Mouse (Mus musculus) frontal cortex, adult 2 months (tissue): ENCODE results near the gene Lcat. TPM values are rescaled to one million over a fixed set of nuclear protein-coding genes. Genes with fewer than 3 reads are reported as not detected.

Experiments used
- DNase-seq, 2 experiments: peaks; one replicate each; pipeline ENCODE4 v3.0.0; 2022; ENCODE audit warnings: low spot score in 1 of 2; ENCODE audit errors: extremely low spot score in 1 of 2
- polyA plus RNA-seq: library from polyadenylated mRNA; depleted of rRNA; stranded (reverse); fragments of >200 nt; gene quantifications from 2 replicates; pipeline ENCODE4 v1.2.3, GENCODE M21; 2012

Gene Lcat
- polyA plus RNA-seq, 1 experiment, result 75.6 TPM

- peak in 1 of 2 experiments; percentile 48 for DNase-seq
These were observed 8.0 kb upstream of the Lcat start for GRCm38 (mm10) chr8:105951057-105951659.

- peak; percentile 42 to 57 for DNase-seq
These were observed 6.2 kb upstream of the Lcat start for GRCm38 (mm10) chr8:105949350-105949749.

- DNase-seq, result no peak
These were observed 640 bp downstream of the Lcat start for GRCm38 (mm10) chr8:105942542-105942941.

- no peak for DNase-seq
These were observed 1.2 kb downstream of the Lcat start for GRCm38 (mm10) chr8:105942026-105942425.

- peak in 1 of 2 experiments; percentile 60 for DNase-seq
These were observed 4.9 kb downstream of the Lcat start, which contains the start of gene Psmb10 for GRCm38 (mm10) chr8:105938306-105938669. Gene Psmb10 (minus strand): TSS chr8:105938444.

GRCm38 (mm10) chr8:105937496-105938305 lies 5.5 kb downstream of the Lcat start:
- peak in 1 of 2 experiments; percentile 47 for DNase-seq

GRCm38 (mm10) chr8:105936866-105937475 lies 6.2 kb downstream of the Lcat start:
- DNase-seq, result peak; percentile 85 to 87

- no peak for DNase-seq
These were observed 7.1 kb downstream of the Lcat start for GRCm38 (mm10) chr8:105935863-105936603.

- DNase-seq, result no peak
These were observed 8.1 kb downstream of the Lcat start for GRCm38 (mm10) chr8:105935105-105935504.

- no peak for DNase-seq
These were observed 9.4 kb downstream of the Lcat start, which contains the start of gene Ctrl for GRCm38 (mm10) chr8:105933762-105934161. Gene Ctrl (minus strand): TSS chr8:105933862.

- DNase-seq, result no peak
These were observed 10.7 kb downstream of the Lcat start for GRCm38 (mm10) chr8:105932525-105932924.

GRCm38 (mm10) chr8:105931271-105931670 lies 11.9 kb downstream of the Lcat start:
- DNase-seq, result peak; percentile 68 to 76

GRCm38 (mm10) chr8:105930602-105931001 lies 12.6 kb downstream of the Lcat start:
- peak in 1 of 2 experiments; percentile 91 for DNase-seq

- peak in 1 of 2 experiments; percentile 70 for DNase-seq
These were observed 18.1 kb downstream of the Lcat start for GRCm38 (mm10) chr8:105925123-105925522.

- no peak for DNase-seq
These were observed 23.8 kb downstream of the Lcat start for GRCm38 (mm10) chr8:105919390-105919789.

- no peak for DNase-seq
These were observed 42.1 kb downstream of the Lcat start for GRCm38 (mm10) chr8:105900941-105901616.

- DNase-seq, result peak; percentile 74 to 95
These were observed 42.8 kb downstream of the Lcat start, which contains the start of gene Pskh1 for GRCm38 (mm10) chr8:105900180-105900940. Gene Pskh1 (plus strand): TSS chr8:105900441.

GRCm38 (mm10) chr8:105897801-105898480 lies 45.2 kb downstream of the Lcat start:
- no peak for DNase-seq

- peak; percentile 73 to 90 for DNase-seq
These were observed 49.8 kb downstream of the Lcat start, which contains the start of gene Nrn1l for GRCm38 (mm10) chr8:105893339-105893738. Gene Nrn1l (plus strand): TSS chr8:105893567.
